Mouse (Mus musculus) E14TG2a.4 (cell line): Measurements from ENCODE around the gene Prkrip1.

Source experiments
- CTCF ChIP-seq: conservative IDR thresholded peaks from 2 replicates; pipeline ENCODE4 v1.5.1; 2014; ENCODE audit warnings: low read length
- NANOG ChIP-seq: IDR thresholded peaks from 2 replicates; pipeline ENCODE4 v1.6.1; 2014; ENCODE audit warnings: borderline replicate concordance, low read length, mixed read lengths

- TF ChIP-seq CTCF: no peak
- no peak for TF ChIP-seq NANOG
Observed at GRCm38 (mm10) chr5:136163807-136164474, 34.8 kb downstream of the Prkrip1 start.
